Mouse (Mus musculus) natural killer cell, adult 2 months (primary cell): ENCODE data around the gene Samm50.

Experiments used
- DNase-seq, 2 experiments: peaks; one replicate each; pipeline ENCODE4 v3.0.0; 2022; ENCODE audit warnings: low spot score in 2 of 2

Samm50 gene

DNA sequence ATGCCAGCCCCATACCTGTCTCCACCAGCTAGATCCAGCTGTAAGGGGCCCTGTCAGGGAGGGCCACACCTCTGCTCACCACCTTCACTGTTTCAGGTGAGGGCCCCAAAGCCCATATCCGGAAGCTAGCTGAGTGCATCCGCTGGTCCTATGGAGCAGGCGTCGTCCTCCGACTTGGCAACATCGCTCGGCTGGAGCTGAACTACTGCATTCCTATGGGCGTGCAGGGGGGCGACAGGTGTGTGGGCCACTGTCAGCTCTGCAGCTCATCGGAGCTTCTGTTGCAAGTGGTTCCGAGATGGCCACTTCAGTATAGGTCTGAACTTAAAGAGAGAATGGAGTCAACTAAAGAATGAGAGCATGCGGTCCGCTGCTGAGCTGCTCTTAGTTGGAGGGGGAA, 18.9 kb downstream of the Samm50 start:
- DNase-seq, result no peak

DNA sequence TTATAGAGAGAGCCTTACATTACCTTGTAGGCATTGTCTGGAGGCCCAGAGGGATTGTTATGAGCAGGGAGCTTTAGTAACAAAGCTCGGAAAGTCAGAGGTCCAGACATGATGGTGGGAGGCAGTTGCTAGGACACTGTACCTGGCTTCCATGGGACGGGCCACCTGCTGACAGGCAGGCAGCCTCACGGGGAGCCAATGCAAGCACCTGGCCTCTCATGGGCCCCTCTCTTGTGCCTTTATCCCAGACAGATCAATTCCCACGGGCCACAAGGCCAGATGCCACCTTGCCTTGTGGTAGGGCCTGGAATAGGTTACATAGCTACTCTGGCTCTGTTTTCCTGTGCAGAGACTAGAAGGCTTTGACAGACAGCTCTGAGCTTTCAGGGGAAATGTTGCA, 19.5 kb downstream of the Samm50 start:
- no peak for DNase-seq

DNA sequence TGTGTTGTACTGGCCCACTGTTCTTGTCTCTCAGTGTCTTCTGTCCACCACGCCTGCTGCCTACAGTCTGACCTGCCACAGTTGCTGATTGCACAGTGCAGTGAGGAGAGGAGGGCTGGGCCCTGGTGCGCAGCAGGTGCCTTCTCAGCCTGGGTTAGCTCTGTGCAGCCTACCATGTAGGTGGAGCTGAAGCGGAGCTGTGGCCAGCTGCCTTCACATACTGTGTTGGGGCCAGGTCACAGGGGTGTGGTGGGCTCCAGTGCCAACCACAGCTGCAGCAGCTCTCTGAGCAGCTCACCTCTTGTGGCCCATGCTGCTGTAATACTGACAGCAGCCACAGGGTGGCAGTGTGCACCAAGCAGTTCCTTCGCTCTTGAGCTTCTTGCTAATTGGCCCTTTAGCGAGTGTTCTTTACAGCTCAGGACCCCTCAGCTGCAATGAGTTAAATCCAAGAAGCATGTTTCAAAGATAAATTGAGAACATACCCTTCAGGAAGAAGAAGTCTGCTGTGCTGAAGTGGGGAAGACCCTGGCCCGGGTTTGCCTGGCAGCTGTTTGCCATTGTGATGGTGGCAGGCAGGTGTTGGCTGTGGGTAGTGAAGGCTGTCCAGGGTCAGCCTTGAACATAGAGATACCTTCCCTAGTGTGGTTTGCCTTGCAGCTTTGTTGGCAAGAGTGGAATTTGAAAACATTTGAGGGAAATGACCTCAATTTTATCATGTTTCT, 20.2 kb downstream of the Samm50 start:
- DNase-seq, result peak; percentile 27 to 75

DNA sequence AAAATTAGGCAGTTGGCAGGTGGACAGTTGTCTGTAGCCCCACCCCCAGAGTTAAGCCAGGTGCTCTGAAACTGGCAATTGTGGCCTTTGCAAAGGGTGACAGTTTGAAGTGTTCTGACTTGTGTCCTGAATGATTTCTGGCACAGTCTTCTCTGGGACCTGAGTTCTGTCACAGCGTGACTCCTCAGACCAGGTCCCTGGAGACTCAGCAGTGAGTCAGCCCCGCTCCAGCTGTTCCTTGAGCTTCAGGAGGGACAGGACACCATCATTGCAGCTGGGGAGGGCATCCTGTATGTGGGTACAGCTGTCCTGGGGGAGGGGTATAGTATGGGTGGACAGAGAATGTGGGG, 20.7 kb downstream of the Samm50 start:
- DNase-seq, result peak in 1 of 2 experiments; percentile 20

DNA sequence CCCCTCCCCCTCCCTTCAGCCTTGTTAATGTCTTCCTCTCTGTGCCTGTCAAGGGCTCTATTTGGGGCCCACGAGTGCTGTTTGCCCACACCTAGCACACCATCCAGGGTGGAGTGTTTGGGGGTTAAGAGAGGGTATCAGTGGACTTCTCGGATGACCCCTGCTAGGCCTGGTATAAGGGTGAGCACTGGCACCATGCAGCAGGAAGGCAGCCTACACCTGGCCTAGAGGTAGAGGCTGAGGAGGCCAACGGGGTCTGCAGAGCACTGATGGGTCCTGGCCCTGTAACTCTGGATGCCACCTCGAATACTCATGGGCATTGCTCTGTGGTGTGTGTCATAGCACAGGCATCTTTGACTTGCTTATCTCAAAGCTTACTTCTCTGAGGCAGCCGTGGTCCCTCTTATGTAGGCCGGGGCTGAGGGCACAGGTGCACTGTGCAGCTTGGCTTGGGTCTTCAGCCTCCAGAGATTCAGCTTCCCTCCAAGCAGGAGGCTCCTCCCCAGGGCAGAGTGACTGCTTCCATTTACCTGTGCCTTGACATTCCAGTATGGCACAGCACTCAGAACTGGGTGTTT, 21.2 kb downstream of the Samm50 start:
- no peak for DNase-seq

DNA sequence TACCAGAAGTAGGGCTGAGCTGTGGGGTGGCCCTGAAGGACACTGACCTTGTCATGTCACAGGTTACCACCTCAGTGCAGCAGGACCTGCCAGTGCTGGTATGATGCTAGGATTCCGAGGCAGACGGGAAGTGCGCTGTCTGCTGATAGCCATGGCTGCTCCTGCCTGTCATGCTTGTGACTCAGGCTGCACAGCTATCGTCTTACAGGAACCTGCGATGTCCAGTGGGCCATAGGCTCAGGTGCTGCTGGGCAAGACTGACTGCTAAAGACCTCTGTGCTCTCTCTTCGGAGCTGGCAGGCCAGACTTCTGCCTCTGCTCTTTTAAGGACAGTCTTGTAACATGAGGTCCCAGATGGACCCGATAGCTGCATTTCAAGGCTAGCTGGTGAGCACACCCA, 22.4 kb downstream of the Samm50 start:
- DNase-seq, result no peak

DNA sequence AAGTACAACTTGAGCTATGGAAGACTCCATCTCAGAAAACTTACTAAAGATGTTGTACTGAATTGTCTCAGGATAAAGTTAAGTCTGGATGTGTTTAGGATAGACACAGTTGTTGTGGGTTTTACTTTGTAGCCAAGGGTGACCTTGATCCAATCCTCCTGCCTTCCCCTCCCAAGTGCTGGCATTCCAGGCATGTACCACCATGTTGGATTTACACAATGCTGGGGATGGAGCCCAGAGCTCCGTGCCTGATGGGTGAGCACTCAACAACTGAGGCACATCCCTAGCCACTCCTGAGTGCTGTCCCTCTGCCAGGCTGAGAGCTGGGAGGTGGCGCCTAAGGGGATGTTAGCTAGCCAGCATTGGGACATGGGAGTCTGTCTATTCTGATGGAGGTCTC, 23.2 kb downstream of the Samm50 start:
- no peak for DNase-seq

DNA sequence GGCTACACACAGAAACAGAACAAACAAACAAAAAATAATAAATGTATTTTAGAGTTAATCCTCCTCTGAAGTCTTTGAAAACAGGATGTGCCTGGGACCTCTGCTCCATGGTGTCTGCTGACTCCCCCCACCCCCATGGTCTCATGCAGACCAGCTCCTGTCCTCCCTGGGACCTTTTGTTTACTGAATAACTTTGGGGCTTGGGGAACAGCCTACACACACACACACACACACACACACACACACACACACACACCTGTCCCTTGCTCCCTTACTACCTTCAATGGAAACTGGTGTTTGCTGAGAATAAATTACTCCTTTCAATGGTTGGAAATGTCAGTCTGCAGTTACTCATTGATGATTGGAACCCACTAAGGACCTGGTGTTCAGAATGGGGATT, 24.0 kb downstream of the Samm50 start:
- DNase-seq, result no peak

DNA sequence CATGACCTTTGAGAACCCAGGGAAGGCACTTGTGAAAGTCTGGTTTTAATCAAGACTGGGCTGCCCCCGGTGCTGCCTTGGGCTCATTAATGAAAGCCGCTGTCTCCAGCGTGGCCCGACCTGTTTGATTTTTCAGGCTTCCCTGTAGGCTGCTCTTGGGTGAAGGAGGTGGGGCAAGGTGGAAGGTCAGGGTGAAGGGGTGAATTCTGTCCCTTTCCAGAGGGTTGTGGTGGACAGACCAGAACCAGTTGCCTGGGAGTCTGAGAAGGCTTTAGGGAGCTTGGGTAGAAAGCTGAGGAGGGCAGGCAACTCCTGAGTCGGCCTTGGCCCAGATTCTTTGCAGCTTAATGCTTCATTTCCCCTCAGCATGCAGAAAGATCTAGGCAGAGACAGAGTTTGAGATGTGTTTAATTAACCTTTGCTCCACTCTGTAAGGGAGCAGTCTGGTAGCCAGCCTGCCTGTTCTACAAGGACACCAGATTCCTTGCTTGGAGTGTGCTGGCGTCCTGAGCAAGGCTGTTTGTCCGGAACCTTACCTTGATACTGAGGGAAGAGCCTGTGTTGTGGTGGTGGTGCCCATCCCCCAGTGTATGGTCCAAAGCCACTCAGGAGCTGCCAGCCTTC, 24.5 kb downstream of the Samm50 start:
- no peak for DNase-seq

DNA sequence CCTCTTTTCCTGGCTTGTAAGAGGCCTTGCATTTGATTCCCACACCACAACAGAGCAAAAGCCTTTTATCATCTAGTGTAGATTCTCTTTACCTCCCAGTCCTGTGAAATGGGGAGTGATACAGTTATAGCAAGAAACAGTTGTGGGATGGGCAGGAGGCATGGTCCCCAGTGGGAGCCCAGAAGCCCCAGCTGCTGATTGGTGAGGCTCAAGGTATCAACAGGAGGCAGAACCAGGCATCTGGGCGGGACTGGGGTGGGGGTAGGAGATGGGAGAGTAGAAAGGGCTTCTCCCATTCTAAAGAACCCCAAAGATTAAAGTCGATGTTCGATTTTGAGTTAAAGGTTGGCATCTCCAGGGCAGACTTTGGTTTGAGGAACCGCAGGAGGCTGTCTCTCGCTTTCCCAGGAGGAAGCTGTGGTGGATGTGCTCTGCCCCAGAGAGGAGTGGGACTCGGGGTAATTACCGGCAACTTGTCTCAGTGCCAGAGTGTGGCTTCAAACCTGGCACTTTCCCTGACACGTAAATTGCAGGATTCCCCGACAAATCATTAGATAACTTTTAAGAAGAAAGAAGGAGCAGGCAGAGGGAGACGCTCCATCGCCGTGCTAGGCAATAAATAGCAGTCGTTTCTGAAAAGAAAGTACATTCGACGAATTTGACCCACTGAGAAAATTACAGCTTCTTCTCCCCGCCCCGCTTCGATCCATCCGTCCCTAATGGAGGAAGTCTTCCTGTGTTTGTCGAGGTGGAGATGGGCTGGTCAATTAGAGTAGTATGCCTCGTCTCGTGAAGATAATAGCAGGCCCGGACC, 26.1 kb downstream of the Samm50 start:
- DNase-seq, result no peak

DNA sequence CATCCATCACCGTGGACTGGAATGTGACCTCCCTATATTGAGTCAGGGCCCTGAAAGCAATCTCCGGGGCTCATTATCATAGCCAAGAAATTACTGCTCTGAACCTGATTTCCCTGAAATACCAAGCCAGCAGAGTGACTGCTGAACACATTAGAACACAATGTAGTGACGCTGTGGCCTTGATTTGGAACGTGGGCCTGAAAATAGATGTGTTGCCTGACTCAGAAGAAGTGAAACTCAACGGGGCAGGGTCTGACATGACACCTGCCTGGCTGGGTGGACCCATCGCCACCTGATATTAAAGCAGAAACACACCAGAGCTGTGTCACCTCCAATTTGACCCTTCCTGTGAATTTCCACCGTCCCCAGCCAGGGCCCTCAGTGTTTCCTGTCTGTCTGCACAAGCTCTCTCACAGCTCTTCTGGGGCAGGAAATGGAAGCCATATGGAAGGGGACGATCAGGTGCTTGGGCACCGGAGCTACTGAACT, 26.8 kb downstream of the Samm50 start:
- DNase-seq, result peak in 1 of 2 experiments; percentile 42

DNA sequence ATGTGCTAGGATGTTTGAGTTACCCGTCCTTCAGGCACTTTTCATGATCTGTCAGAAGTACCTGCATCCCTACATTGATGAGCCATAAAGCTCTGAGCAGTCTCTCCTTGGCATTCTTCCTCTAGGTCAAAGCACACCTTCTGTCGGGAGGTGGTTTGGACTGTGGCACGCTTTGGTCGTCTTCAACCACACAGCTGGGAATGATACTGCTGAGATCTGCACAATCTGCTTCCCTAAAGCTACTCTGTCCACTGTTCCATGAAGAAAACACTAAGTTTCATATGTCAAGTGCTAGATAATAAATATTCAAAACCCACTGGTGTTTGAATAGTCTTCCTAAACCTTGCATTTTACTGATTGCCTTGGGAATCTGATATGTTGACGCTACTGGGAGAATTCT, 29.5 kb downstream of the Samm50 start:
- DNase-seq, result no peak

DNA sequence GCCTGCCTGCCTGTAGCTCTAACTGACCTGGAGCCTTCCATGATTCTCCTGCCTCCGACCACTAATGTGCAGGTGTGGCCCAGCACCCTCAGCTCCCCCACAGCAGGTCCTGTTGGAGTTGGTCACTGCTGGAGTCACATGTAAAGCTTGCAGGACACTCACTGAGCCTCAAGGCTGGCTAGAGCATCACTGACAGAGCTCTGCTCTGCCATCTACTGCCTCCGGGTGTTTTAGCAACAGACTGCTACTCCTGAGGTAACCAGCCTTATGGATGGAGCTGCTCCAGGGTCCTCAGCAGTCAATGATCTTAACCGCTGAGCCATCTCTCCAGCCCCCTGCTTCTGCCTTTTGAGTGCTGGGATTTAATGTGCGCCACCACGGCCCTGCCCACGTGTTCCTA, 31.4 kb downstream of the Samm50 start:
- no peak for DNase-seq

DNA sequence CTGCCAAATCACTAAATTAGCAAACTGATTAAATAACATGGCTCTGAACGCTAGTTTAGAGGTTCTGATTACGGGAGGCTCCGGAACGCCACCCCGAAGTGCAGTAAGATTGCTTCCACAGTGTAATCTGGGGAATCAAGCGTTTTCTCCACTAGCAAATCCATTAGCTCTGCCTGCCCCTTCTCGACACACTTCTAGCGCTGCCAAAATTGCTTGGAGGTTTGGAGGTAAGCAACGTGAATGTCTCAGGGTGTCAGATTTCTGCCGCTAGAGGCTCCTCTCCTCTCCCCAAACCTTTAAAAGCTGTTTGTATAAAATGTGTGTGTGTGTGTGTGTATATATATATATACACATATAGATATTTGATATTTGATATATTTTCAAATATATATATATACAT, 32.7 kb downstream of the Samm50 start:
- DNase-seq, result no peak

DNA sequence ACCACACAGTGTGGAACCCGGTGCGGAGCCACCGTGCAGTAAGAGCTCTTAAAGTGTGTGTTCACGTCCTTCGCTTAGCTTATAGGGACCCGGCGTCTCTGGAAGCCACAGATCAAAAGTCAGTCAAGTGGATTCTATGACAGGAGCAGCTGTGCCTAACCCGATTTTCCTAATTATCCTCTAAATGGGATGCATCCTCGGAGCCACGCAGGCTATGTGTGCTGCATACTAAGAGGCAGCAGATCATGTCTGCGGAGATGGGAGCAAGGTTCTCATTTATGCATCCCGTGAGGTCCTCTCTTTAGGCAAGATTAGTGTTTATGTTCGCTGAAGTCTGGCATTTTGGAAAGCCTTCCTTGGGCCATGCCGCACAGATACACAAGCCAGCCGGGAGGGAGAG, 34.9 kb downstream of the Samm50 start:
- DNase-seq, result no peak

DNA sequence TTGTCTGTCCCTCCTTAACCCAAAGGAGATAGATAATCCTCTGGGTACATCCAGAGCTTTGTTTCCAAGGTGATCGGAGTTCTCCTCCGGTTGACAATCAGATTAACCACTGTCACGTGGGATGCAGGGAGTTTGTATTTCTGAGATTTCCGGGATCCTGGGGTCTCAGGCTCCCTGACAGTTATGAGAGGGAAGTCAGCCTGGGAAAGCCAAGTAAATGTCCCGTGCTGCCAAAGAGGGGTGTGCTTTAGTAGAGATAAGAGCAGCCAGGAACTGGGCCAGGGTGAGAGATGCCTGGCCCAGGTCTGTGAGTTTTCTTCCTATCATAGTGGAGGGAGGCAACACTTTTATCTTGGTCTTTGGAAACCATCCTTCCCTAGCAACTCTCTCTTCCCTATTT, 38.6 kb downstream of the Samm50 start:
- no peak for DNase-seq

DNA sequence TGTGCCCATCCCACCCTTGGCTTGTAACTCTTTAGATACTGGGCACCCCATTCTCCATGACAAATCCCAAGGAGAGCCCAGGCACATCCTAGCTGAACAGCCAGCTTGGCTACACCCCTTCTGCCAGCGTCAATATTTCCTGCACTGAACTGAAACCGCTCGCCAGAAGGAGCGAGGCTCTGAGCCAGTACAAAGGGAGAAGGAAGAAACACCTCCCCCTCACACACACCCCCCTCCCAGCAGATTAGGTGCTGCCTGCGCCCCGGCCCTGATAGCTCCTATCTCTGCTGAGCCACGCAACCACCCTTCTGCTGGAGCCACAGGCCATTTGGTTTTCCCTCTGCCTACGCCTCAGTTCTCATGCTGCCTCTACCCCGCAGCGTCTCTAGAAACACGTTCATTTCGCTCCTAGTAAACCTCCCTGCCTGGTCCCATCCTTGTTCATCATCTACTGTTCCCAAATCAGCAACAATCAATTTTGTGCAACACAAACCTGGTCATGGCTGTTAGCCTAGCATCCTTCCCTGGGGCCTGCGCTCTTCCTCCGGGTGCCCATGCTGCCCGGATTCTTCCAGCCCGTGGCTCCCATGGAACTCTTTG, 39.2 kb downstream of the Samm50 start:
- no peak for DNase-seq

DNA sequence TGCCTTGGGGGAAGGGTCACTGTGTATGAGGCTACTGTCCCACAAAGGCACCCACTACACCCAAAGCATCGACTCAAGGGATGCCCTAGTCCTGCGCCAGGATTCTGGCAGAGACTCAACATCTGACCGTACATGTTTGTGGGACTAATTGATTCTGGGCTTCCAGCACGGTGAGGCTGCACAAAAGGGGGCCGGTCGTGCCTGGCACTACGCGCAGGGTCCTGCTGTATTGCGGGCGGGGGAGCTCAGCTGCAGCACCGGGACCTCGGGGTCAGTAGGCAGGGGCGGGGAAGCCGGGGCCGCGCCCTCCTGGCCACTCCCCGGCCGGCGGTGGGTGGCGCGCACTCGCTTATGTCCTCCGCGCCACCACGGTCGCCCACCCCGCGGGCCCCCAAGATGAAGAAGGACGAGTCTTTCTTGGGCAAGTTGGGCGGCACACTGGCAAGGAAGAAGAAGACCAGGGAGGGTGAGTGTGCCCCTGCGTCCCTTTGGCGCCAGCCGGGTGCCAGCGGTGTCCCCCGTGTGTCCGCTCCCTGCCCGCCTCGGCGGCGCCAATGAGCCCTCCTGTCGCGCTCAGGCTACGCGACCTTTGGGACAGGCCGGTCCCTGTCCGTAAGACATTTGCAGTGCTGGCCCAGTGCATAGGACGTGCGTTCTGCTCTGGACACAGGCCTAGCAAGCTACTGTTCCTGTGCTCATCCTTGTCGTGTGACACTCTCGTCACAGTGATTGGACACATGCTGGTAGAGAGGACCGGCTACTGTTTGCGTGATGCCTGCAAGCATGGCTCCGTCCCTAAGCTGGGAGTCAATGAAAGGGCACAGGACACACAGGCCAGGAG, 39.9 kb downstream of the Samm50 start, which contains the start of gene Parvb:
TSS of gene Parvb (plus strand) at position 323 of the 841 bp plus-strand sequence.
- no peak for DNase-seq

DNA sequence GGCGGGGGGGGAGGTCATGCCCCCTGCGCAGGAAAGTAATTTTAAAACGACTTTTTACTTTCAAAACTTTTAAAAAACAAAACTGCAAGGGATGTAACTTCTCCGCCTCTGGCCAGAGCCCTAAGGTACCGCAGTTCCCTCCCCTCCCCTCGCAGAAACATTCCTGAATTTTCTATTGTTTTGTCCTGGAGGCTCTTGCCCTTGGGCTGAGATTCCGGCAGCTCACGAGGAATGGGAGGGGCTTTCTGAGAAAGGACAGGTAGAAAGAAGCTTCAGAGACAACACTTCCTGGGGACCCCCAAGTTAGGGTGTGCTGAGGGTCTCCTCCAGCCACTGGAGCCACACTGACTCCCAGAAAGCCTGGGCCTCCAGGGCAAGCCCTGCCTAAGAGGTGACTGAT, 40.6 kb downstream of the Samm50 start:
- DNase-seq, result no peak

DNA sequence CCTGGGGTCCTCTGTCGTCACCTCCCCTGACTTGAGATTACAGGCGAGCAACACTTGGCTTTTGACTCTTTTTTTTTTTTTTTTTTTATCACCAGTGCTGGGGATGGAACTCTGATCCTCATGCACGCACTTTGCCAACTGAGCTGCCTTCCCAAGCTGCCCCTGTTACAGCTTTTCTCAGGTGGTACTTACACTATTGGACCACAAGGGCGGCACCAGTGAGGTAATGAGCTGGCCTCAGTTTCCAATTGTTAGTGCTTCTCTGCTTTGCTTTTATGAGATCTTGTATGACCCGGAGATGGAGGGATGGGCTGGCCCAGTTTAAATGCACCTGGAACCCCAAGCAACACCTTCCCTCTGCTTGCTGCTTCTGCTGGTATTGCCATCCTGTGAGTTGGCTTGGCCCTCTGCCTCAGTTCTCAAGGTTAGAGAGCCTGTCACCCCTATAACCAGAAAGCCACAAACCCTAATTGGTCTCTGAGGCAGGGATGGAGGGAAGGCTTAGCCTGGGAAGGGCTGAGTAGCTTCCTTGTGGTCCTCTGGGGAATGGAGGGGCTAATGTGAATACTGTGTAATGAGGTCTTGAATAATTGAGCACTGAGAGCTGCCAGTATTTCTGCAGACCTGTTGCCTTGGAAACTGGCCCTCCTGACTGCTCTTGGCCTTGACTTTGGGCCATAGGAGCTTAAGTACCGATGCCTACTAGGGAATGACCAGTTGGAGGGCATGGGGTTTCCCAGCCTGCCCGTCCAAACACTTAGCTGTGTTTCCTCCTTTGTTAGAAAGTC, 42.9 kb downstream of the Samm50 start:
- no peak for DNase-seq
